Mouse (Mus musculus): ENCODE data around the gene Rccd1. TPM values are rescaled to one million over a fixed set of nuclear protein-coding genes. Genes with fewer than 3 reads are reported as not detected.

Rccd1 gene
- polyA plus RNA-seq, 1 experiment from 2014 or later, result 10.0 TPM

- ATAC-seq (ENCODE audit: insufficient read depth, low FRiP score, low read depth), result peak; percentile 97
- Histone ChIP-seq H3K27me3 (replicated peaks) (no peaks in the 10 kb centered on the region), H3K9me3 (no peaks in the 10 kb centered on the region), H3K4me3 (replicated peaks) (peak within 1 kb of the TSS; percentile 56), H3K27ac (peak within 1 kb of the TSS; percentile 83), H3K4me2 (peak within 1 kb of the TSS; percentile 66), H3K9ac (peak within 1 kb of the TSS; percentile 50), H3K4me1 (no peaks in the 10 kb centered on the region), H3K36me3 (no peaks in the 10 kb centered on the region)
- under 1% methylated on average over 48 of the region's 48 CpGs for WGBS
These were observed 78.0 kb downstream of the Rccd1 start, which contains the start of gene Ttll13 for GRCm38 (mm10) chr7:80246148-80246721. Gene Ttll13, plus strand, starts transcription at chr7:80246376.

- Histone ChIP-seq H3K9ac (no peak overlapping the region), H3K36me3 (peaks cover 4% of the 10 kb centered on the region; the same call in 1 of the 2 replicates), H3K9me3 (no peaks in the 10 kb centered on the region), H3K4me1 (no peaks in the 10 kb centered on the region), H3K4me3 (replicated peaks) (no peak overlapping the region), H3K4me2 (no peak overlapping the region), H3K27me3 (replicated peaks) (no peaks in the 10 kb centered on the region), H3K27ac (no peak overlapping the region)
- no peak for ATAC-seq (ENCODE audit: insufficient read depth, low FRiP score, low read depth)
- 93% methylated on average over 4 of the region's 4 CpGs for WGBS
These were observed 79.4 kb downstream of the Rccd1 start for GRCm38 (mm10) chr7:80244851-80245250.

Other genes with a start within 250 kb of the Rccd1 start
- 595 and 631 TPM in 2 replicates for gene Idh2, start 209.1 kb downstream of the Rccd1 start, polyA plus RNA-seq (2015; fragmentation: Nextera tagmentation; extraction: Ambion mirVana)
- 22.1 and 23.8 TPM in 2 replicates for gene Sema4b, start 137.6 kb downstream of the Rccd1 start, polyA plus RNA-seq (2015; fragmentation: Nextera tagmentation; extraction: Ambion mirVana)
- gene Cib1, start 91.6 kb downstream of the Rccd1 start, polyA plus RNA-seq (2015; fragmentation: Nextera tagmentation; extraction: Ambion mirVana), result 157 and 158 TPM in 2 replicates
- gene Gdpgp1, start 91.6 kb downstream of the Rccd1 start, polyA plus RNA-seq (2015; fragmentation: Nextera tagmentation; extraction: Ambion mirVana), result 5.2 and 5.3 TPM in 2 replicates
- 1.1 and 1.6 TPM in 2 replicates for gene Ttll13, start 78.1 kb downstream of the Rccd1 start, polyA plus RNA-seq (2015; fragmentation: Nextera tagmentation; extraction: Ambion mirVana)
- 47.3 and 52.0 TPM in 2 replicates for gene Ngrn, start 63.2 kb downstream of the Rccd1 start, polyA plus RNA-seq (2015; fragmentation: Nextera tagmentation; extraction: Ambion mirVana)
- 12.9 and 15.6 TPM in 2 replicates for gene Vps33b, start 54.8 kb downstream of the Rccd1 start, polyA plus RNA-seq (2015; fragmentation: Nextera tagmentation; extraction: Ambion mirVana)
- 139 and 142 TPM in 2 replicates for gene Prc1, start 30.0 kb downstream of the Rccd1 start, polyA plus RNA-seq (2015; fragmentation: Nextera tagmentation; extraction: Ambion mirVana)
- gene Unc45a, start 16.6 kb upstream of the Rccd1 start, polyA plus RNA-seq (2015; fragmentation: Nextera tagmentation; extraction: Ambion mirVana), result 35.5 and 38.3 TPM in 2 replicates
- 16.4 and 20.1 TPM in 2 replicates for gene Hddc3, start 18.6 kb upstream of the Rccd1 start, polyA plus RNA-seq (2015; fragmentation: Nextera tagmentation; extraction: Ambion mirVana)
- gene Man2a2, start 46.9 kb upstream of the Rccd1 start, polyA plus RNA-seq (2015; fragmentation: Nextera tagmentation; extraction: Ambion mirVana), result 16.3 and 16.4 TPM in 2 replicates
- gene Fes, start 63.5 kb upstream of the Rccd1 start, polyA plus RNA-seq (2015; fragmentation: Nextera tagmentation; extraction: Ambion mirVana), result 12.5 and 13.5 TPM in 2 replicates
- gene Furin, start 81.0 kb upstream of the Rccd1 start, polyA plus RNA-seq (2015; fragmentation: Nextera tagmentation; extraction: Ambion mirVana), result 11.6 and 12.5 TPM in 2 replicates
- gene Blm, start 210.7 kb upstream of the Rccd1 start, polyA plus RNA-seq (2015; fragmentation: Nextera tagmentation; extraction: Ambion mirVana), result 18.5 and 21.6 TPM in 2 replicates